Mouse (Mus musculus) heart, postnatal 0 days (tissue): ENCODE measurements at regions not wholly inside any gene's neighbourhood (a gene's known extent, or its start where the extent isn't known, plus 50 kb on each side); places are given as distances from the start of the nearest gene placed in this dataset.

Experiments
- ATAC-seq: fragments of 200-750 bp; cut with Nextera tagmentation; 2 replicates; pipeline ENCODE4 v1.8.0; 2017; ENCODE audit warnings: low read depth, moderate number of reproducible peaks, moderate library complexity; ENCODE audit not compliant: insufficient read depth
- DNase-seq: peaks from one replicate; pipeline ENCODE4 v3.0.0-alpha.2; 2016; ENCODE audit warnings: low spot score
- H3K27ac ChIP-seq: fragments of 300-500 bp; sonication (generic); 2 replicates; pipeline ENCODE4 v1.5.1; 2014; ENCODE audit warnings: low read depth, mild to moderate bottlenecking
- H3K27me3 ChIP-seq: fragments of 300-500 bp; sonication (generic); 2 replicates; pipeline ENCODE4 v1.6.1; 2014; ENCODE audit warnings: low read length, mixed read lengths; ENCODE audit not compliant: control insufficient read depth, insufficient read depth
- H3K36me3 ChIP-seq: fragments of 300-500 bp; sonication (generic); replicated peaks from 2 replicates; pipeline ENCODE4 v1.6.1; 2014; ENCODE audit warnings: low read length, mixed read lengths; ENCODE audit not compliant: control insufficient read depth, insufficient read depth
- H3K4me1 ChIP-seq: fragments of 300-500 bp; sonication (generic); 2 replicates; pipeline ENCODE4 v1.6.1; 2014; ENCODE audit warnings: antibody characterized with exemption; ENCODE audit not compliant: control insufficient read depth, insufficient read depth
- H3K4me2 ChIP-seq: fragments of 300-500 bp; sonication (generic); 2 replicates; pipeline ENCODE4 v1.6.1; 2014; ENCODE audit warnings: low read depth, mild to moderate bottlenecking, low read length, moderate library complexity
- H3K4me3 ChIP-seq: fragments of 300-500 bp; sonication (generic); 2 replicates; pipeline ENCODE4 v1.5.1; 2014; ENCODE audit warnings: low read depth, low read length
- H3K9ac ChIP-seq: fragments of 300-500 bp; sonication (generic); replicated peaks from 2 replicates; pipeline ENCODE4 v1.6.1; 2014; ENCODE audit warnings: low read depth, low read length, mixed read lengths
- H3K9me3 ChIP-seq: fragments of 300-500 bp; sonication (generic); replicated peaks from 2 replicates; pipeline ENCODE4 v1.6.1; 2016; ENCODE audit warnings: low read length; ENCODE audit not compliant: control insufficient read depth
- CTCF ChIP-seq: IDR thresholded peaks from 2 replicates; pipeline ENCODE4 v1.5.1; 2016; ENCODE audit warnings: antibody characterized with exemption, control low read depth, low read depth
- EP300 ChIP-seq: IDR thresholded peaks from 2 replicates; pipeline ENCODE4 v1.6.1; 2016; ENCODE audit warnings: antibody characterized with exemption, low read depth
- WGBS: fragments of 180-500 bp; shearing (Covaris S2); extraction: QIAGEN DNeasy Blood & Tissue Kit; methylation state at CpG from one replicate; pipeline ENCODE4 v1.1.7; 2014; 5-methylcytosine and 5-hydroxymethylcytosine counted together

DNA sequence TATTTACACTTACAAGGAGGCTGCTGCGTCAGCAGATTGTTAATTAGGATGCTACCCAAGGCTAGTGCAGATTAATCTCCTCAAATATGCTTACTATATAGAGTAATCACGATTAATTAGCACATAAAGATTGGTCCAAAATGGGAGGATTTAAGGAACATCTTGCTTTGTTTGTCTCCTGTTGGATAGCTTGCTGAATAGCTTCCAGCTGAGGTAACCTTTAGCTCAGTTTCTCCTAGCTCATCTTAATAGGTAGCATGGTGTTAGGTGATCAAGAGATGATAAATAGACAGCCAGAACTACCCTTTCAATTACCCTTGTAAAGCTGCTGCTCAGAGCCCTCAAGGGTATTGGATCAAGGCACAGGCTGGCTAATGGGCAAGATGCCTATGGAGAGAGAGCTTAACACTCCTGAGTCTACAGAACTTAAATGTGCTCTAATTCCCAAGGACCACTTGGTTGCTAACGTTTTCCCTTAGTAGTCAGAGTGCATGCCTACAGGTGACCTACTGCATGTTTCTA, 240.4 kb downstream of the Stim2 start:
- Histone ChIP-seq H3K9me3 (no peaks in the 10 kb centered on the region), H3K4me1 (no peaks in the 10 kb centered on the region; the same call in 1 of the 2 replicates), H3K27me3 (no peaks in the 10 kb centered on the region), H3K4me2 (no peak overlapping the region), H3K27ac (no peak overlapping the region), H3K9ac (no peak overlapping the region), H3K4me3 (no peak overlapping the region), H3K36me3 (no peaks in the 10 kb centered on the region)
- no peak for DNase-seq
- TF ChIP-seq EP300 = no peak
- no peak for TF ChIP-seq CTCF
- WGBS = 74% methylated on average over 3 of the region's 3 CpGs
- ATAC-seq = no peak

GRCm38 (mm10) chr5:54239586-54239985, 241.3 kb downstream of the Stim2 start:
- 57% methylated on average over 3 of the region's 3 CpGs for WGBS
- DNase-seq (no peak), ATAC-seq (no peak)
- no peaks in the 10 kb centered on the region for H3K27me3 ChIP-seq
- no peak overlapping the region for H3K4me3 ChIP-seq
- H3K27ac ChIP-seq = no peak overlapping the region
- TF ChIP-seq CTCF (no peak), EP300 (no peak)
- no peaks in the 10 kb centered on the region for H3K36me3 ChIP-seq
- H3K9ac ChIP-seq = no peak overlapping the region
- H3K4me2 ChIP-seq = no peak overlapping the region
- no peaks in the 10 kb centered on the region for H3K9me3 ChIP-seq
- H3K4me1 ChIP-seq = no peaks in the 10 kb centered on the region; the same call in 1 of the 2 replicates

GRCm38 (mm10) chr5:54241169-54241917, 243.0 kb downstream of the Stim2 start:
- Histone ChIP-seq H3K9ac (no peak overlapping the region), H3K27ac (no peak overlapping the region), H3K36me3 (no peaks in the 10 kb centered on the region), H3K27me3 (no peaks in the 10 kb centered on the region), H3K4me2 (peak overlapping the region; percentile 48), H3K4me1 (no peaks in the 10 kb centered on the region; the same call in 1 of the 2 replicates), H3K9me3 (no peaks in the 10 kb centered on the region), H3K4me3 (peak overlapping the region; percentile 10; the same call in 1 of the 2 replicates)
- DNase-seq (no peak), ATAC-seq (no peak)
- TF ChIP-seq CTCF = no peak
- TF ChIP-seq EP300 = no peak
- 36% methylated on average over 20 of the region's 20 CpGs for WGBS

DNA sequence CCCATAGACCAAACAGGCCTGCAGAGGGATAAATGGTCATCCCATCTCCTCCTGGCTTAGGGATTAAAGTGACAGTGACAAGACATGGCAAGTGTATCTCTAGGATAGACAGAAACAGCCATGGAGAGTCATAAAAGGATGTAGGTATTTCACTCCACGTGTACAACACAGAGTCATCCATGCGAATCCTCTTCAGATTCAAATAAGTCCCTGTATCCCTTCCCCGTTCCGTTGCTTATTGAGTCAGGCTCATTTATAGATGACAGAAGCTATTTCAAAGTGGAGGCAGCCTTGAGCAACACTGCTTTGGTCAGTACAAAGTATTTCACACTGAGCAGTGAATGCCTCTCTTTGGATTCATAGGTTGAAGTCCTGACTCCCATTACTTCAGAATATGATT, 243.8 kb downstream of the Stim2 start:
- no peaks in the 10 kb centered on the region for H3K36me3 ChIP-seq
- H3K4me3 ChIP-seq = no peak overlapping the region
- H3K27ac ChIP-seq = no peak overlapping the region
- no peaks in the 10 kb centered on the region for H3K9me3 ChIP-seq
- H3K27me3 ChIP-seq = no peaks in the 10 kb centered on the region
- no peaks in the 10 kb centered on the region; the same call in 1 of the 2 replicates for H3K4me1 ChIP-seq
- H3K4me2 ChIP-seq = no peak overlapping the region
- no peak for DNase-seq
- no peak overlapping the region for H3K9ac ChIP-seq
- no peak for ATAC-seq
- TF ChIP-seq CTCF (no peak), EP300 (no peak)
- 88% methylated on average over 4 of the region's 4 CpGs for WGBS

GRCm38 (mm10) chr5:54252038-54252437, 253.7 kb downstream of the Stim2 start:
- H3K27me3 ChIP-seq = no peaks in the 10 kb centered on the region
- no peak overlapping the region for H3K4me3 ChIP-seq
- H3K4me1 ChIP-seq = no peaks in the 10 kb centered on the region
- ATAC-seq (no peak), DNase-seq (no peak)
- H3K27ac ChIP-seq = no peak overlapping the region
- no peak overlapping the region for H3K4me2 ChIP-seq
- no peak overlapping the region for H3K9ac ChIP-seq
- 71% methylated on average over 2 of the region's 2 CpGs for WGBS
- no peak for TF ChIP-seq CTCF
- no peaks in the 10 kb centered on the region for H3K36me3 ChIP-seq
- H3K9me3 ChIP-seq = peaks cover 6% of the 10 kb centered on the region; the same call in 1 of the 2 replicates
